Mouse (Mus musculus): ENCODE data around the gene Megf8.

DNA sequence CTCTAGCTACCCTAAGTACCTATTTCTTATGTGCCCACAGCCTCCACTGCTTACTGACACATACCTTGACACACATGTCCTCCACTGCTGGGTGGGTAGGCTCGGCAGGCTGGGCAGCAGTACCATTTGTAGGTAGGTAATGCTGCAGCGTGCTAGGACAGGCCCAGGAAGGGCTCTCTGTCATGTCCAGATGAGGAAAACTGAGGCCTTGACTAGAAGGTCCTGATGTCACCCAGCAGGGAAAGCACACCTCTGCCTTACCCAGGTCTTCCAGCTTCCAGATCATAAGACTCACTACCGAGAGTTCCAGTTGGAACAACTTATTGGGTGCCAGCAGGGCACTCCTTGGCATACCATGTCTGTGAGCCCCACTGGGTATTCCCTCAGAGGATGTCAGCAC lies 42.0 kb upstream of the Megf8 start:
- TF ChIP-seq CTCF (IDR thresholded peaks at IDR 0.05; ENCODE audit: low read depth, low read length) (no peak), POLR2A (IDR thresholded peaks at IDR 0.05; ENCODE audit: extremely low read depth, insufficient read depth, low read length) (no peak)
